Mouse (Mus musculus): ENCODE data around the gene Gm20532. TPM values are rescaled to one million over a fixed set of nuclear protein-coding genes. Genes with fewer than 3 reads are reported as not detected.

Gm20532 gene
- polyA plus RNA-seq (2015; fragmentation: Nextera tagmentation; extraction: Ambion mirVana) = not detected in 2 replicates

GRCm38 (mm10) chr2:26586294-26587043 lies at the start of gene Gm20532:
Gm20532 (plus strand) TSS chr2:26586639.

GRCm38 (mm10) chr2:26579714-26580113 lies 6.7 kb upstream of the Gm20532 start, which contains the start of gene Egfl7:
Egfl7 (plus strand) TSS chr2:26580014.

GRCm38 (mm10) chr2:26603720-26604671 lies 17.6 kb downstream of the Gm20532 start, which contains the start of gene Agpat2:
Agpat2 (minus strand) TSS chr2:26604417.

GRCm38 (mm10) chr2:26627921-26628739 lies 41.7 kb downstream of the Gm20532 start, which contains the start of gene Fam69b:
Fam69b (plus strand) TSS chr2:26628457.

GRCm38 (mm10) chr2:26671182-26671581 lies 84.7 kb downstream of the Gm20532 start, which contains the start of gene Lcn4:
Lcn4 (minus strand) TSS chr2:26671282.

MicroRNA genes within 50 kb of the gene (microRNA counts, 519-probe panel; counts per million panel counts)
- 6,929 counts per million, percentile 94 among the panel's probes with 10 or more counts for microRNA mmu-miR-126-3p
- microRNA mmu-miR-126-5p = 4,649 counts per million, percentile 52 among the panel's probes with 10 or more counts

Small RNAs within 50 kb of the gene (microRNA-seq; reads per million reads assigned to microRNA genes)
- gene Mir126a = not detected
- gene Mir126b = not detected

Other genes with a start within 250 kb of the Gm20532 start
- 28.5 and 29.0 TPM in 2 replicates for gene Dnlz, start 234.5 kb upstream of the Gm20532 start, polyA plus RNA-seq (2015; fragmentation: Nextera tagmentation; extraction: Ambion mirVana)
- gene Card9, start 225.7 kb upstream of the Gm20532 start, polyA plus RNA-seq (2015; fragmentation: Nextera tagmentation; extraction: Ambion mirVana) = 1.5 and 2.4 TPM in 2 replicates
- gene Snapc4, start 206.0 kb upstream of the Gm20532 start, polyA plus RNA-seq (2015; fragmentation: Nextera tagmentation; extraction: Ambion mirVana) = 22.5 and 33.1 TPM in 2 replicates
- gene Entr1, start 197.3 kb upstream of the Gm20532 start, polyA plus RNA-seq (2015; fragmentation: Nextera tagmentation; extraction: Ambion mirVana) = 131 and 145 TPM in 2 replicates
- gene Pmpca, start 197.3 kb upstream of the Gm20532 start, polyA plus RNA-seq (2015; fragmentation: Nextera tagmentation; extraction: Ambion mirVana) = 82.0 and 91.0 TPM in 2 replicates
- gene Inpp5e, start 177.4 kb upstream of the Gm20532 start, polyA plus RNA-seq (2015; fragmentation: Nextera tagmentation; extraction: Ambion mirVana) = 16.3 and 18.7 TPM in 2 replicates
- gene Sec16a, start 141.4 kb upstream of the Gm20532 start, polyA plus RNA-seq (2015; fragmentation: Nextera tagmentation; extraction: Ambion mirVana) = 11.5 and 12.7 TPM in 2 replicates
- gene Notch1, start 70.0 kb upstream of the Gm20532 start, polyA plus RNA-seq (2015; fragmentation: Nextera tagmentation; extraction: Ambion mirVana) = 9.1 and 10.9 TPM in 2 replicates
- 68.9 and 76.0 TPM in 2 replicates for gene Egfl7, start 6.6 kb upstream of the Gm20532 start, polyA plus RNA-seq (2015; fragmentation: Nextera tagmentation; extraction: Ambion mirVana)
- gene Agpat2, start 17.8 kb downstream of the Gm20532 start, polyA plus RNA-seq (2015; fragmentation: Nextera tagmentation; extraction: Ambion mirVana) = 8.2 and 8.4 TPM in 2 replicates
- gene Fam69b, start 41.8 kb downstream of the Gm20532 start, polyA plus RNA-seq (2015; fragmentation: Nextera tagmentation; extraction: Ambion mirVana) = 148 and 150 TPM in 2 replicates
- gene Lcn4, start 84.6 kb downstream of the Gm20532 start, polyA plus RNA-seq (2015; fragmentation: Nextera tagmentation; extraction: Ambion mirVana) = not detected in 2 replicates